Mouse (Mus musculus): Measurements from ENCODE around the gene Vmn2r7.

DNA sequence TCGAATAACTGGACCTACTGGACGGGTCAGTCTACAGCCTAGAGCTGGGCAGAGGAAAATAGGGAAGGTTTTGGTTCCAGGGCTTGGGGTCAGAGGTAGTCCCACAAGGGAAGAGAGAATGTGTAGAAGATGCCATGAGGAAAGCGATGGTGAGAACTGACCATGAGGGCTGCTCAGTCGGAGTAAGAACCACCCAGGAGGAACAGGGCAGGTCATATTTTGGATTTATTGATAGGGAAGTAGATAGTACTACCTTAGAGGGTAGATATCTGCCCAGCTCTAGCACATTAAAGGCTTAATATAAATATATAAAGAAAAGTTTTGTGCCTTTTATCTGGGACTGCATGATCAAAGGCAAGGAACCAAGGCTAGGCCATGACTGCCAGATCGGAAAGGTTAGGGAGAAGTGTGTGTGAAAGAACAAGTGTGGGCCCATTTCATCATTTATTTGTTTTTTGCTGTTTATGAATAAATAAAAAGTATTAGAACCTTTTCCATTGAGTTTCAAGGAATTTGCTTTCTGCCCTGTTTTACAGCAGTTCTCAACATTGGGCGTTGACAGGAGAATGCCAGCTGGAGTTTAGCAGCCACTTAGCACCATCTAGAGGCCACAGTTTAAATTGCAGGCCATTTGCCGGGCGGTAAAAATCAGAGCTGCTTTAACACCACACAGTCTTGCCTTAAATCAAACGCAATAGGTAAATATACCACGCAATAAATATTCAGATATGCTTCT, 53.9 kb downstream of the Vmn2r7 start:
- no peak for TF ChIP-seq CTCF (IDR thresholded peaks at IDR 0.05; ENCODE audit: control insufficient read depth, insufficient read depth, low read length)
- TF ChIP-seq POLR2A (IDR thresholded peaks at IDR 0.05; ENCODE audit: borderline replicate concordance, control insufficient read depth, low read depth, low read length): no peak

All from bone marrow, adult 2 months (tissue).